Mouse (Mus musculus) lung, postnatal 0 days (tissue): ENCODE measurements at regions not wholly inside any gene's neighbourhood (a gene's known extent, or its start where the extent isn't known, plus 50 kb on each side); places are given as distances from the start of the nearest gene placed in this dataset.

Experiments
- CTCF ChIP-seq: IDR thresholded peaks from 2 replicates; pipeline ENCODE4 v1.5.1; 2016; ENCODE audit warnings: antibody characterized with exemption, mild to moderate bottlenecking
- EP300 ChIP-seq: IDR thresholded peaks from 2 replicates; pipeline ENCODE4 v1.6.1; 2016; ENCODE audit warnings: antibody characterized with exemption, mild to moderate bottlenecking, control low read depth

GRCm38 (mm10) chr17:84116340-84117279 is 71.1 kb downstream of the Zfp36l2 start:
- TF ChIP-seq EP300, result peak; percentile 4; the same call in 1 of the 2 replicates
- TF ChIP-seq CTCF, result no peak
